Mouse (Mus musculus) adrenal gland (tissue): ENCODE measurements at regions not wholly inside any gene's neighbourhood (a gene's known extent, or its start where the extent isn't known, plus 50 kb on each side); places are given as distances from the start of the nearest gene placed in this dataset.

Experiments used
- intact Hi-C: fragments of 180-260 bp; cut with DNase I; formaldehyde crosslinking; loops from one replicate; pipeline ENCODE4 v1.15.1; 2025

- intact Hi-C loops, result no loop called here
Measured at GRCm38 (mm10) chr16:21318640-21319365, 104.1 kb upstream of the Vps8 start.

DNA sequence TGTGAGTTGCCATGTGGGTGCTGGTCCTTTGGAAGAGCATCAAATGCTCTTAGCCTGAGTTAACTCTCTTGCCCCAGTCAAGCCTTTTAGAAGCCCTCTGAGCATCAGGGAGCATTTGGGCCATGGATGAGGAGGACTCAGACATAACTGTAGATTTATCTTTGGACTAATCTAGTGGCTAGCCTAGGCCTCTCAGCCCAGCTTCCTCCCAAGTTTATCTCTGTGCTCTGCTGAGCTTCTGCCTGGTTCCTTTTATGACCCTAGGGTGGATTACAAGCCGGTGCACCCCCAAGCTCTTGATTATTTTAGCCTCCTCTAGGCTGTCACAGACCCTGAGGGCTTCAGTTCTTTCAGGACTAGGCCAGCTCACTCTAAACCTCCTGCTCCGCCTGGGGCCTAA is 102.6 kb upstream of the Vps8 start:
- intact Hi-C loops, result no loop called here

- intact Hi-C loops, result no loop called here
Measured at GRCm38 (mm10) chr16:21321188-21322070, 101.5 kb upstream of the Vps8 start.

DNA sequence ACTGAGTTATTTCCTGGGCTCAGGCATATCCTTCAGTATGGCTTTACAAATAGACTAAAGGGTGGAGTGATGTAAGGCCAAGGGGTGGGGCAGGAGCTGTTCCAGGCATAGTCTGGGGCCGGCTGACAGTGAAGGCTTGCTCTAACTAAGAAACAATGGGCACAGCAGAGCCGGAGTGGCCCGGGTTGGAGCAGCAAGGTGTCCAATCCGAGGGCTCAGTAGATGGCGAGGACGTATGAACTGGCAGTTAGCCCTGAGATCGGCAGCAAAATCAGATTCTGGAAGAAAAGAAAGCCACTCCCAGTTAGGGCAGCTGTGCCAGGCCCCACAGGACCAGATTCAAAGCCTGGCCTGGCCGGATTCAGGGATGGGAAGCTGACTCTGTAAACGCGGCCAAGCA is 100.5 kb upstream of the Vps8 start:
- intact Hi-C loops, result no loop called here

DNA sequence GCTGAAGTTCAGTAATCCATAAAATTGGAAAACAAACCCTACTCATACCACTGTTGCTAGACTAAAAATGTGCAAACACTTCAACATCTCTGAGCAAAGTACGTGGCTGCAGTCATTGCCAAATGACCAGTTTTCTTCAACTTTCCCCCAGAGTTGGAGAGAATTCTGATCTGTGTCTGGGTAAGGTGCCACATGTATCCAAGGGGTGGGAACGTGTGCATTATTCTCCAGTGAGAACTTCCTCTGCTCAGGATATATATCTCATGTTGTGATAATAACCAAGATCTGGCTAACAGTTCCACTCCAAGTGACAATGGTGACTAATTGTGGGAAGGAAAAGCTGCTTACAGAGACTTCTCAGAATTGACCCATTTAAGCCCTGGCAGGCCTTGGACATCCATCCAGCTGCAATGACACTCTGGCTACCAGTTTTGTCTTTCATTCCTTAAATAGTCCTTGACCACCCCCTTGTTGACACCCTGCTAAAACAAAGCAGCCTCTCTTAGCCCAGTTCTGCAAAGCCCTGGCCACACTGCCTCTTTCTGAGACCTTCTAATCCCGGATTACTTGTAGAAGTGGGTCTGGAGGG is 99.4 kb upstream of the Vps8 start:
- intact Hi-C loops, result no loop called here

- intact Hi-C loops, result no loop called here
Measured at GRCm38 (mm10) chr16:21327969-21328368, 94.9 kb upstream of the Vps8 start.

DNA sequence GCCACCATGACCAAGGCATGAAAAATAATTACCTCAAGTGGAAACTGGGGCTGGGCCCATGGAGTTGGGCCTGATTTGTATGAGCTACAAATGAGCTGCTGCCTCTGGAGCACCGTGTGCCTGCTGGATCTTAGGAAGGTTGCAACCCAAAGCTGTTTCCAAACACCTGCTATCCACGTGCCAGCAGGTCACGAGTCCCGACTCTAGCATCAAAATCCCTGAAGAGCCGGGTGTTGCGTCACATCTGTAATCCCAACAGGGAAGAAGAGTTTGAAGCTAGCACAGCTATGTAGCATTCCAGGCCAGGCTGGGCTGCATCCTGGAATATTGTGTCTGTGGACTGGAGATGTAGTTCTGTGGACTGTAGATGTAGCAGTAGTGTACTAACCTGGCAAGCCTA is 93.7 kb upstream of the Vps8 start:
- intact Hi-C loops, result no loop called here

DNA sequence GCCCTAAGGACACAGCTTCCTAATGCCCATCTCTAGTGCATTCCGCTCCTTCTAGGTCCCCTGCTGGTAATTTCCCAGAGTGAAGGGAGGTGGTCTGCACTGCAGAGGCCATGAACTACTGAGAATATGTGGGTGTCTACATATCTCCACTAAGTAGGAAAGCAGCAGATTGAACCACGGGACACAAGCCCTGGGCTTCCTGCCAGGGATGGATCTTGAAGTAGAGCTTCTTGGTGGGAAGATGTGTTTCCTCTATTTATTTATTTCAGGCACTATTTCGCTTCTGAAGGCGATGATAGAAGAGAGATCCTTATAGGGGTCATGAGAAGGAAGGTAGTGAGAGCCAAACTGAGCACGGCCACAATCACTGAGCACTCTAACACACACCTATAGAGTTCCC is 91.7 kb upstream of the Vps8 start:
- intact Hi-C loops, result loop anchor here (5.0 kb wide), 1 partner anchor 61 kb away; no protein-coding TSS in a partner anchor

GRCm38 (mm10) chr16:21332411-21332810 is 90.5 kb upstream of the Vps8 start:
- intact Hi-C loops, result loop anchor here (5.0 kb wide), 1 partner anchor 60 kb away; no protein-coding TSS in a partner anchor

- intact Hi-C loops, result loop anchor here (5.0 kb wide), 1 partner anchor 59 kb away; no protein-coding TSS in a partner anchor
Measured at GRCm38 (mm10) chr16:21332862-21333222, 90.1 kb upstream of the Vps8 start.

DNA sequence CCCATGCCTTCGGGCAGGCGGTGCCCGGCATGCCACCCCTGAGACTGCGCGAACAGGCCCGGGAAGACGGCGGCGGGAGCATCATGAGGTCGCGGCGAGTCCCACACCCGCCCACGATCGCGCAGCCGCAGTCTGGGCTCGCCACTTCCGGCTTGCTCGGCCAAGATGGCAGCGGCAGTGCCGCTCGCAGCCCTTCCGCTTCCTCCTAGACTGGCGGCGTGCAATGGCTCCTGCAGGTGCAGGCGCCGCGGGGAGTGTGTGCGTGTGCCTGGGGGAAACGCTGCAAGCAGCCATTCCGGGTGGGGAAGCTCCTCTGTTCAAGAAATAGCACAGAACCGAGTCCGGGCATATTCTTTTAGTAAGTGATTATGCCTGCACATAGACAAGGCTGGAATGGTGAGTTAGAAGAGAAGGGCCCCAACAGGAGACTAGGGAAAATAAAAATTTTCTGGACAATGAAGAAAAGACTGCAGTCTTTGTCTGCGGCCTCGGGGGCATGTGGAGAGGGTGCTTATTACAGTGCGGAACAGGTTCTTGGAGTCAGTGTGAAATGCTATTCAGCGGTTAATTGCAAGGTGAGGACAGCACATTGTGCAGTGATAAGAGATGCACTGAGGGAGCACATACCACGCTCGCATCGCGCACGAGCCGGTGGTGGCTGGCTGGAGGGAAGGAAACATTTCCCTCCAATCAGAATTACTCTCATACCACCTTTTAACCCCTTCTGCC is 89.5 kb upstream of the Vps8 start:
- intact Hi-C loops, result loop anchor here (5.0 kb wide), 1 partner anchor 59 kb away; no protein-coding TSS in a partner anchor

GRCm38 (mm10) chr16:21339061-21339459 is 83.9 kb upstream of the Vps8 start:
- intact Hi-C loops, result no loop called here

DNA sequence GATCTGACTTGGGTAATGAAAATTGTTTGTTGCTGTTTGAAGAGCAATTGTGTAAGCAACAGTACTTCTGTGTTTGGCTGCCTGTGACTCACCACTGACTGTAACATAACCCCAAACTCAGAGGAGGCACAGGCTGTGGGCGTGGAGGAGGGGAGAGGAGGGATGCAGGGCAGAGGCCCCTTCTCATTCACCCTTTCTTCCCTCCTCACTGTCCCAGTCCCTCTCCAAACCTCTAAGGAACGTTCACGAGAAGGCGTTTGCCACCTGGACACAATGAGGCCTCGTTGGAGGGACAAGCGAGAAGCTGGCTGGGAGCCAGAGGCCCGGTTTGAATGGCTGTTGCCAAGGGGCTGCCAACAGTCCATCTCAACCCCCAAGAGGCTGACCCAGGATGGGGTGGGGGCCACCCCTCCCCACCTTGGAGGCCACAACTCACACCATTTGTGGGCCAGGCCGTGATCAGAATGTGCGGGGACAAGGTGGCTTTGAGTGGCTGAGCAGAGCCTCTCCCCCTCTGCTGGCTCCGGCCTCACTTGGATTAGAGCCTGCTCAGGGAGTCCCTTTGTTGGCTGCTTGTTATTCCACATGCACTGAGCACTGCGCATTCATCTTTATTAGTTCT is 83.3 kb upstream of the Vps8 start:
- intact Hi-C loops, result no loop called here

GRCm38 (mm10) chr16:21340136-21340535 is 82.8 kb upstream of the Vps8 start:
- intact Hi-C loops, result no loop called here

GRCm38 (mm10) chr16:21349869-21350268 is 73.0 kb upstream of the Vps8 start:
- intact Hi-C loops, result loop anchor here (5.0 kb wide), 1 partner anchor 148 kb away; the partner anchor contains the start of gene Ephb3

GRCm38 (mm10) chr16:21351289-21351688 is 71.6 kb upstream of the Vps8 start:
- intact Hi-C loops, result loop anchor here (5.0 kb wide), 1 partner anchor 149 kb away; the partner anchor contains the start of gene Ephb3

- intact Hi-C loops, result loop anchor here (5.0 kb wide), 1 partner anchor 151 kb away; the partner anchor contains the start of gene Ephb3
Measured at GRCm38 (mm10) chr16:21353111-21353510, 69.8 kb upstream of the Vps8 start.

DNA sequence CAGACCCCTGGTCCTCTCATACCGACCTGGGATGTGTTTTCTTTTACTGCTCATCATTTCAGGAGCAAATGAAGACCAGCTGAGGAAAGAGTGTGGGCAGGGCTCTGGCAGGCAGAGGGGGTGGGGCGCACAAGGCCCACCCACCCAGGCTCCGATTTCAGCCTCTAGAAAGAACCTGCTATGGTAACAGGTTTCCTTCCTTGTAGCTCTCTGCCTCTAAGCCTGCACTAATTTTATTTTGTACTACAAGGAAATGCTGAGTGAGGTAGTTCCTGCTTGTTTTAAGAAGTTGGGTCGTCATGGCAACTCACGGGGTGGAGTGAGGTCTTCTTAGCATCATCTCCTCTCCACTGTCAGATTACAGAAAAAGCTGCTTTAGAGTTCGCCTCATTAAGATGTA is 69.4 kb upstream of the Vps8 start:
- intact Hi-C loops, result loop anchor here (5.0 kb wide), 1 partner anchor 151 kb away; the partner anchor contains the start of gene Ephb3

GRCm38 (mm10) chr16:21355638-21356037 is 67.3 kb upstream of the Vps8 start:
- intact Hi-C loops, result no loop called here

DNA sequence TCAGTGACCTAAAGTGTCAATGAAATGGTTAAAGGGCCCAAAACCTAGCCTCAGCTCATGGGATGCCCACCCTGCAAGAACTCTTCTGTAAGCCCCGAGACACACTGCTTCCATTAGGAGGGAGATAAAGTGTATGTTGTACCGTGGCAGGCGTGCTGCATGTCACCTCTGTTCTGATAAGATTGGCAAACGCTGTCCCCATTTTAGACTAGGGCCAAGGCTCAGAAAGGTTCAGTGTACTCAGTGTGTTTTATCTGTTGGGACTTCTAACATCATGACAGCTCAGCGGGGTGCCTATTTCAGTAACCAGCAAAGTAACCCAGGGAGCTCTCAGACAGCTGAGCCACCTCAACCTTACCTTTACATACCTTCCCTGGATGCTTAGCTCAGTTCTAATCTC is 65.5 kb upstream of the Vps8 start:
- intact Hi-C loops, result no loop called here
